Mouse (Mus musculus) lung, adult 2 months (tissue): ENCODE results near the gene Vti1a. TPM values are rescaled to one million over a fixed set of nuclear protein-coding genes. Genes with fewer than 3 reads are reported as not detected.

Experiments used
- DNase-seq: peaks from one replicate; pipeline ENCODE4 v3.0.0; 2022
- H3K4me1 ChIP-seq: fragments of 200-500 bp; 2 replicates; pipeline ENCODE4 v1.6.1; 2011; ENCODE audit warnings: low read length; ENCODE audit not compliant: control insufficient read depth, insufficient read depth
- H3K4me3 ChIP-seq: fragments of 200-500 bp; replicated peaks from 2 replicates; pipeline ENCODE3; 2011; ENCODE audit warnings: low read depth, mild to moderate bottlenecking, control low read depth, low read length; ENCODE audit errors: extremely low read depth
- CTCF ChIP-seq: fragments of 200-500 bp; IDR thresholded peaks from 2 replicates; pipeline ENCODE4 v1.5.1; 2011; ENCODE audit warnings: mild to moderate bottlenecking, low read length, control low read depth; ENCODE audit not compliant: insufficient read depth
- POLR2A ChIP-seq: fragments of 200-500 bp; IDR thresholded peaks from 2 replicates; pipeline ENCODE4 v1.6.1; 2011; ENCODE audit warnings: low read depth, mild to moderate bottlenecking, control low read depth, low read length, borderline replicate concordance; ENCODE audit errors: extremely low read depth
- WGBS: fragments of 180-500 bp; shearing (Covaris S2); methylation state at CpG from one replicate; pipeline ENCODE4 v1.1.7; 2018; 5-methylcytosine and 5-hydroxymethylcytosine counted together
- polyA plus RNA-seq: library from polyadenylated mRNA; depleted of rRNA; stranded (reverse); fragments of >200 nt; gene quantifications from 2 replicates; pipeline ENCODE4 v1.2.3, GENCODE M21; 2012

Gene Vti1a
- polyA plus RNA-seq, 1 experiment = 11.5 TPM

GRCm38 (mm10) chr19:55582896-55583653, 267.0 kb downstream of the Vti1a start:
- H3K4me1 ChIP-seq = no peaks in the 10 kb centered on the region
- WGBS = 57% methylated on average over 15 of the region's 16 CpGs
- H3K4me3 ChIP-seq = no peak overlapping the region
- TF ChIP-seq POLR2A (no peak), CTCF (no peak)
- DNase-seq = no peak

- no peak overlapping the region for H3K4me3 ChIP-seq
- WGBS = 78% methylated on average over 18 of the region's 18 CpGs
- H3K4me1 ChIP-seq = no peaks in the 10 kb centered on the region
- DNase-seq = no peak
- TF ChIP-seq POLR2A = no peak
- no peak for TF ChIP-seq CTCF
Observed at GRCm38 (mm10) chr19:55585270-55586224, 269.5 kb downstream of the Vti1a start.

GRCm38 (mm10) chr19:55587638-55588421, 271.7 kb downstream of the Vti1a start:
- Histone ChIP-seq H3K4me1 (no peaks in the 10 kb centered on the region), H3K4me3 (no peak overlapping the region)
- no peak for DNase-seq
- WGBS = 83% methylated on average over 14 of the region's 14 CpGs
- no peak for TF ChIP-seq POLR2A
- TF ChIP-seq CTCF = no peak

- TF ChIP-seq POLR2A (no peak), CTCF (no peak)
- 73% methylated on average over 16 of the region's 16 CpGs for WGBS
Observed at GRCm38 (mm10) chr19:55588948-55589896, 273.1 kb downstream of the Vti1a start.

GRCm38 (mm10) chr19:55592876-55593691, 277.0 kb downstream of the Vti1a start:
- no peaks in the 10 kb centered on the region for H3K4me1 ChIP-seq
- TF ChIP-seq CTCF = no peak
- no peak for TF ChIP-seq POLR2A
- no peak for DNase-seq
- no peak overlapping the region for H3K4me3 ChIP-seq
- 63% methylated on average over 26 of the region's 26 CpGs for WGBS

More at GRCm38 (mm10) chr19:55588948-55589896, 273.1 kb downstream of the Vti1a start:
- Histone ChIP-seq H3K4me3 (no peak overlapping the region), H3K4me1 (no peaks in the 10 kb centered on the region)
- no peak for DNase-seq

GRCm38 (mm10) chr19:55593729-55594444, 277.8 kb downstream of the Vti1a start:
- Histone ChIP-seq H3K4me3 (no peak overlapping the region), H3K4me1 (no peaks in the 10 kb centered on the region)
- DNase-seq = peak; percentile 33
- whole genome bisulfite sequencing = 61% methylated on average over 16 of the region's 16 CpGs
- TF ChIP-seq CTCF (no peak), POLR2A (no peak)

- WGBS = 86% methylated on average over 3 of the region's 3 CpGs
- Histone ChIP-seq H3K4me3 (no peak overlapping the region), H3K4me1 (no peaks in the 10 kb centered on the region)
- DNase-seq = no peak
- TF ChIP-seq POLR2A (no peak), CTCF (no peak)
Observed at GRCm38 (mm10) chr19:55594451-55594850, 278.4 kb downstream of the Vti1a start.
